Mouse (Mus musculus) heart, embryonic 12.5 days (tissue): ENCODE measurements around the gene Meis1. TPM values are rescaled to one million over a fixed set of nuclear protein-coding genes. Genes with fewer than 3 reads are reported as not detected.

Experiments
- ATAC-seq: fragments of 200-750 bp; cut with Nextera tagmentation; 2 replicates; pipeline ENCODE4 v1.8.0; 2017; ENCODE audit warnings: moderate TSS enrichment, moderate library complexity; ENCODE audit not compliant: insufficient number of reproducible peaks, low FRiP score
- H3K27ac ChIP-seq: fragments of 300-500 bp; sonication (generic); 2 replicates; pipeline ENCODE4 v1.5.1; 2016; ENCODE audit warnings: mild to moderate bottlenecking, moderate library complexity; ENCODE audit not compliant: poor library complexity, severe bottlenecking
- H3K27me3 ChIP-seq: fragments of 300-500 bp; sonication (generic); replicated peaks from 2 replicates; pipeline ENCODE4 v1.6.1; 2016; ENCODE audit warnings: mild to moderate bottlenecking, moderate library complexity
- H3K36me3 ChIP-seq: fragments of 300-500 bp; sonication (generic); 2 replicates; pipeline ENCODE4 v1.6.1; 2016; ENCODE audit warnings: mild to moderate bottlenecking, moderate library complexity
- H3K4me1 ChIP-seq: fragments of 300-500 bp; sonication (generic); replicated peaks from 2 replicates; pipeline ENCODE4 v1.6.1; 2016; ENCODE audit warnings: mild to moderate bottlenecking
- H3K4me2 ChIP-seq: fragments of 300-500 bp; sonication (generic); 2 replicates; pipeline ENCODE4 v1.6.1; 2016; ENCODE audit warnings: mild to moderate bottlenecking, moderate library complexity
- H3K4me3 ChIP-seq: fragments of 300-500 bp; sonication (generic); 2 replicates; pipeline ENCODE4 v1.5.1; 2016; ENCODE audit warnings: mild to moderate bottlenecking
- H3K9ac ChIP-seq: fragments of 300-500 bp; sonication (generic); 2 replicates; pipeline ENCODE4 v1.6.1; 2016; ENCODE audit warnings: mild to moderate bottlenecking, moderate library complexity
- H3K9me3 ChIP-seq: fragments of 300-500 bp; sonication (generic); replicated peaks from 2 replicates; pipeline ENCODE4 v1.6.1; 2016; ENCODE audit warnings: mild to moderate bottlenecking, moderate library complexity
- WGBS: fragments of 180-500 bp; shearing (Covaris S2); methylation state at CpG from one replicate; pipeline ENCODE4 v1.1.7; 2016; 5-methylcytosine and 5-hydroxymethylcytosine counted together
- polyA plus RNA-seq: library from polyadenylated mRNA; unstranded; fragments of >200 nt; fragmentation: Nextera tagmentation; extraction: Ambion mirVana; gene quantifications from 2 replicates; pipeline ENCODE4 v1.2.1, GENCODE M21; 2016

The Meis1 gene
- polyA plus RNA-seq, 1 experiment from 2014 or later, result 75.9 TPM

DNA sequence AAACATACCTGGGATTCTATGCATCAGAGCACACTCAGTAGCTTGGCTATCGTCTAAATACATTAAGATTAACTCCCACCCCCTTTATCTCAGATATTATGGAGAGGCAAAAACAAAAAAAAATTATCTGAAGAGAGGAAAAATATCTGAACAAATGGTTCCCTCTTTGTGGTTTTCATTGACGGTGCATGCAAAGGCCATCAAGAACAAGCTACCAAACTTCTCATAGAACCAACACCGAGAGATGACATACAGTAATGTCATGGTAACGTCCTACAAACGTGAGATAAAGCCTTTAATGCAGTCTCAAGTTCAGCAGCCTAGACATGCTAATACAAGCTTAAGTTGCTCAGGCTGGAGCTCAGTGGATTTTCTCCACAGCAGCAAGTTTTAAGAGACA is 95.5 kb downstream of the Meis1 start:
- no peak for ATAC-seq
- H3K36me3 ChIP-seq, result peaks cover 25% of the 10 kb centered on the region
- peaks cover 54% of the 10 kb centered on the region for H3K4me1 ChIP-seq
- peaks cover 3% of the 10 kb centered on the region; the same call in 1 of the 2 replicates for H3K9me3 ChIP-seq
- no peak overlapping the region for H3K4me2 ChIP-seq
- H3K9ac ChIP-seq, result no peak overlapping the region
- H3K4me3 ChIP-seq, result no peak overlapping the region
- 71% methylated on average over 5 of the region's 5 CpGs for WGBS
- no peaks in the 10 kb centered on the region for H3K27me3 ChIP-seq
- no peak overlapping the region for H3K27ac ChIP-seq

GRCm38 (mm10) chr11:18920651-18921050 is 98.1 kb downstream of the Meis1 start:
- Histone ChIP-seq H3K9ac (no peak overlapping the region), H3K27me3 (no peaks in the 10 kb centered on the region), H3K4me3 (no peak overlapping the region), H3K9me3 (peaks cover 3% of the 10 kb centered on the region; the same call in 1 of the 2 replicates), H3K27ac (no peak overlapping the region), H3K4me2 (no peak overlapping the region), H3K36me3 (peaks cover 25% of the 10 kb centered on the region), H3K4me1 (peaks cover 41% of the 10 kb centered on the region)
- ATAC-seq, result no peak
- 76% methylated on average over 3 of the region's 3 CpGs for WGBS

- Histone ChIP-seq H3K4me1 (peaks cover 31% of the 10 kb centered on the region), H3K9me3 (peaks cover 3% of the 10 kb centered on the region; the same call in 1 of the 2 replicates), H3K27ac (no peak overlapping the region), H3K27me3 (no peaks in the 10 kb centered on the region), H3K4me3 (no peak overlapping the region), H3K9ac (no peak overlapping the region), H3K4me2 (no peak overlapping the region), H3K36me3 (peaks cover 25% of the 10 kb centered on the region)
- 61% methylated on average over 3 of the region's 3 CpGs for WGBS
- no peak for ATAC-seq
Measured at GRCm38 (mm10) chr11:18919162-18919762, 99.5 kb downstream of the Meis1 start.

GRCm38 (mm10) chr11:18917887-18918286 is 100.9 kb downstream of the Meis1 start:
- no peak overlapping the region for H3K9ac ChIP-seq
- no peak for ATAC-seq
- H3K4me2 ChIP-seq, result no peak overlapping the region
- 80% methylated on average over 5 of the region's 5 CpGs for WGBS
- H3K27ac ChIP-seq, result no peak overlapping the region
- peaks cover 3% of the 10 kb centered on the region; the same call in 1 of the 2 replicates for H3K9me3 ChIP-seq
- H3K27me3 ChIP-seq, result no peaks in the 10 kb centered on the region
- H3K4me1 ChIP-seq, result peaks cover 30% of the 10 kb centered on the region
- peaks cover 20% of the 10 kb centered on the region for H3K36me3 ChIP-seq
- no peak overlapping the region for H3K4me3 ChIP-seq

GRCm38 (mm10) chr11:18913251-18913650 is 105.5 kb downstream of the Meis1 start:
- peaks cover 29% of the 10 kb centered on the region for H3K4me1 ChIP-seq
- no peak overlapping the region for H3K4me2 ChIP-seq
- 73% methylated on average over 1 of the region's 1 CpGs for WGBS
- H3K27ac ChIP-seq, result no peak overlapping the region
- H3K9me3 ChIP-seq, result no peaks in the 10 kb centered on the region
- no peak overlapping the region for H3K4me3 ChIP-seq
- H3K9ac ChIP-seq, result no peak overlapping the region
- H3K27me3 ChIP-seq, result no peaks in the 10 kb centered on the region
- no peak for ATAC-seq
- H3K36me3 ChIP-seq, result no peaks in the 10 kb centered on the region

- Histone ChIP-seq H3K4me2 (no peak overlapping the region), H3K4me3 (no peak overlapping the region), H3K9ac (no peak overlapping the region), H3K27ac (peak overlapping the region; percentile 43; the same call in 1 of the 2 replicates), H3K4me1 (peaks cover 29% of the 10 kb centered on the region), H3K9me3 (no peaks in the 10 kb centered on the region), H3K27me3 (no peaks in the 10 kb centered on the region), H3K36me3 (no peaks in the 10 kb centered on the region)
- 35% methylated on average over 6 of the region's 6 CpGs for WGBS
- ATAC-seq, result no peak
Measured at GRCm38 (mm10) chr11:18912311-18913019, 106.3 kb downstream of the Meis1 start.

- Histone ChIP-seq H3K4me2 (no peak overlapping the region), H3K27me3 (no peaks in the 10 kb centered on the region), H3K4me3 (no peak overlapping the region), H3K36me3 (peaks cover 16% of the 10 kb centered on the region), H3K4me1 (peaks cover 3% of the 10 kb centered on the region; the same call in 1 of the 2 replicates), H3K27ac (no peak overlapping the region), H3K9me3 (no peaks in the 10 kb centered on the region), H3K9ac (no peak overlapping the region)
- 92% methylated on average over 3 of the region's 3 CpGs for WGBS
- ATAC-seq, result no peak
Measured at GRCm38 (mm10) chr11:18906866-18907265, 111.9 kb downstream of the Meis1 start.

- no peak for ATAC-seq
Measured at GRCm38 (mm10) chr11:18905431-18905830, 113.4 kb downstream of the Meis1 start.

GRCm38 (mm10) chr11:18904880-18905279 is 113.9 kb downstream of the Meis1 start:
- H3K9ac ChIP-seq, result no peak overlapping the region
- no peak overlapping the region for H3K4me3 ChIP-seq
- peaks cover 16% of the 10 kb centered on the region for H3K36me3 ChIP-seq
- WGBS, result 70% methylated on average over 1 of the region's 1 CpGs
- H3K27ac ChIP-seq, result no peak overlapping the region
- H3K27me3 ChIP-seq, result no peaks in the 10 kb centered on the region
- peaks cover 8% of the 10 kb centered on the region for H3K4me1 ChIP-seq
- no peak for ATAC-seq
- H3K9me3 ChIP-seq, result no peaks in the 10 kb centered on the region
- no peak overlapping the region for H3K4me2 ChIP-seq

More at GRCm38 (mm10) chr11:18905431-18905830, 113.4 kb downstream of the Meis1 start:
- peaks cover 16% of the 10 kb centered on the region for H3K36me3 ChIP-seq
- H3K4me1 ChIP-seq, result peaks cover 4% of the 10 kb centered on the region
- H3K27me3 ChIP-seq, result no peaks in the 10 kb centered on the region
- no peak overlapping the region for H3K27ac ChIP-seq
- 82% methylated on average over 1 of the region's 1 CpGs for WGBS
- H3K9ac ChIP-seq, result no peak overlapping the region
- H3K9me3 ChIP-seq, result no peaks in the 10 kb centered on the region
- H3K4me3 ChIP-seq, result no peak overlapping the region
- H3K4me2 ChIP-seq, result no peak overlapping the region

DNA sequence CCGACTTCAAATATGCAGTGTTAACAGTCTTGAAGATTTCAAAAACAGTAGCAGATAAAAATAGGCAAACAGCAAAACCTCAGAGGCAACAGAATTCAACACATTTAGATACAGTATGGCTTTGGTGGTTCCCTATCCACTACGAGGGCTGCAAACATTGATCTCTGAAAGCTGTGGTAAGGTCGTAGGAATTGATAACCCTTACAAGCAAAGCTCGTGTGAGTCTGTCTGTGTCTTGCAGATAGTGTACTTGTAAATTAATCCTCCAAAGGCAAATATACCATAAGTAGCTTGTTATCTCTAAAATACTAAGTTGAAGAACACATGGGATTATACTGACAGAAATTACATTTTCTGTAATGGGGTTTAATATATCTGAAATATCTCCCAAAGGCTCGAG is 114.5 kb downstream of the Meis1 start:
- Histone ChIP-seq H3K27ac (no peak overlapping the region), H3K9ac (no peak overlapping the region), H3K4me2 (no peak overlapping the region), H3K4me3 (no peak overlapping the region), H3K36me3 (peaks cover 16% of the 10 kb centered on the region), H3K9me3 (no peaks in the 10 kb centered on the region), H3K4me1 (peaks cover 10% of the 10 kb centered on the region), H3K27me3 (no peaks in the 10 kb centered on the region)
- no peak for ATAC-seq
- 46% methylated on average over 5 of the region's 5 CpGs for WGBS

GRCm38 (mm10) chr11:18900489-18900888 is 118.3 kb downstream of the Meis1 start:
- no peak overlapping the region for H3K9ac ChIP-seq
- WGBS, result 70% methylated on average over 2 of the region's 2 CpGs
- ATAC-seq, result no peak
- no peaks in the 10 kb centered on the region for H3K27me3 ChIP-seq
- H3K4me3 ChIP-seq, result no peak overlapping the region
- H3K36me3 ChIP-seq, result peaks cover 11% of the 10 kb centered on the region
- no peak overlapping the region for H3K4me2 ChIP-seq
- H3K9me3 ChIP-seq, result no peaks in the 10 kb centered on the region
- H3K27ac ChIP-seq, result no peak overlapping the region
- H3K4me1 ChIP-seq, result peaks cover 33% of the 10 kb centered on the region
